ENCODE assay signal across 8 mouse cellular contexts in the genomic region with DNA sequence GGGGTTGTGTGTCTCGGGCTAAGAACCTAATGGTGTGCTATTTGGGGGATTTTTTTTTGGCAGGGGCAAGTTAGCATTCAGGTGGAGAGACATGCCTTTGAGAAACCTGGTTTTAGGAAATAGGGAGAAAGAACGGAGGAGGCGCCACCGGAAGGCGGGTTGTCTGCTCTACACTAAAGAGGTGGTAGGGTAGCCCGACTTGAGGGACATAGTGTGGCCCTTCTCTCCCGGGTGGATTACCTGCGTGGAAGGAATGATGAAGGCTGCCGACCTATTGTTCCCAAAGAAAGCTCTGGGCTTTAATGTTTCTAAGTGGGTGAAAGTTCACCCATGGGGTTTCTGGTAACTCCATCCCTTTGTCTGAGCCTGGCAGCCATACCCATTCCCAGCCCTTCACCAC. TPM values are rescaled to one million over a fixed set of nuclear protein-coding genes. Genes with fewer than 3 reads are reported as not detected.
A peak's percentile ranks its signal among the peaks of the same experiment; 100 is the strongest.
DNase-seq lines count a peak whose midpoint lies in the region; ATAC-seq and TF ChIP-seq lines count a peak whose summit lies in the region.

No protein-coding gene starts in this region.

- peak overlapping the region; percentile 90 for H3K9ac ChIP-seq in MEL (ENCODE audit: control insufficient read depth, low read depth, low read length, poor library complexity, severe bottlenecking)
- peak overlapping the region; percentile 90 for H3K9ac ChIP-seq in forebrain, embryonic 12.5 days
- H3K9ac ChIP-seq in intestine, embryonic 16.5 days (ENCODE audit: low read depth, low read length): peak overlapping the region; percentile 96

- DNase-seq in heart, adult 18-20 months: peak; percentile 16 to 50
- no peak for DNase-seq in heart, postnatal 14 days
- no peak for DNase-seq in MEL (ENCODE audit: low read depth, low spot score)
- peak; percentile 49 for DNase-seq in naive thymus-derived CD4-positive, alpha-beta T cell, adult 2 months (ENCODE audit: low read depth)
- DNase-seq in urinary bladder, adult 18-20 months (ENCODE audit: low spot score in 2 of 2): no peak
- no peak for DNase-seq in adrenal gland, adult 8-10 months

- peaks cover 5% of the 10 kb centered on the region for H3K79me2 ChIP-seq in MEL (ENCODE audit: control insufficient read depth, insufficient read depth, low read length, poor library complexity)

- H3K4me3 ChIP-seq in MEL (ENCODE audit: control insufficient read depth in 1 of 2, insufficient read depth in 1 of 2, low read depth in 2 of 2, low read length in 2 of 2): peak overlapping the region; percentile 72 to 93
- peak overlapping the region; percentile 86 for H3K4me3 ChIP-seq in forebrain, embryonic 12.5 days (replicated peaks)
- H3K4me3 ChIP-seq in intestine, embryonic 16.5 days (ENCODE audit: low read length): peak overlapping the region; percentile 89

- no peak for TF ChIP-seq POLR2A in MEL (IDR thresholded peaks at IDR 0.05; ENCODE audit: control insufficient read depth in 1 of 2, insufficient read depth in 1 of 2, low read depth in 1 of 2, low read length in 2 of 2, poor library complexity in 1 of 2)

- no peak for TF ChIP-seq RAD21 in MEL (IDR thresholded peaks at IDR 0.05; ENCODE audit: low read depth, low read length)

- peak overlapping the region; percentile 91 for H3K4me2 ChIP-seq in forebrain, embryonic 12.5 days
- peak overlapping the region; percentile 84 for H3K4me2 ChIP-seq in intestine, embryonic 16.5 days (ENCODE audit: low read depth, low read length)

- ATAC-seq in forebrain, embryonic 12.5 days (ENCODE audit: low FRiP score): no peak
- ATAC-seq in intestine, embryonic 16.5 days: no peak

- peaks cover 0 to 15% of the 10 kb centered on the region in 2 experiments; a peak in 2 of 4 replicates for H3K36me3 ChIP-seq in MEL (ENCODE audit: control insufficient read depth in 1 of 2, insufficient read depth in 2 of 2, low read length in 2 of 2)
- no peaks in the 10 kb centered on the region for H3K36me3 ChIP-seq in forebrain, embryonic 12.5 days (replicated peaks)
- H3K36me3 ChIP-seq in intestine, embryonic 16.5 days (ENCODE audit: control insufficient read depth, insufficient read depth, low read length): no peaks in the 10 kb centered on the region

- TF ChIP-seq EP300 in MEL (IDR thresholded peaks at IDR 0.05; ENCODE audit: low read depth in 1 of 2, low read length in 2 of 2): no peak

- no peak for TF ChIP-seq CTCF in MEL (IDR thresholded peaks at IDR 0.05 in 2 of 3, conservative IDR thresholded peaks at IDR 0.05 in 1 of 3; ENCODE audit: control insufficient read depth in 1 of 3, insufficient read depth in 1 of 3, low read depth in 2 of 3, low read length in 3 of 3, poor library complexity in 1 of 3, severe bottlenecking in 1 of 3)

- peaks cover 0 to 3% of the 10 kb centered on the region in 2 experiments; a peak in 2 of 4 replicates for H3K27me3 ChIP-seq in MEL (ENCODE audit: control insufficient read depth in 1 of 2, insufficient read depth in 2 of 2, low read length in 2 of 2)
- H3K27me3 ChIP-seq in forebrain, embryonic 12.5 days: no peaks in the 10 kb centered on the region
- H3K27me3 ChIP-seq in intestine, embryonic 16.5 days (replicated peaks; ENCODE audit: control insufficient read depth, insufficient read depth, low read length): no peaks in the 10 kb centered on the region

- H3K27ac ChIP-seq in MEL (ENCODE audit: control insufficient read depth, low read depth, low read length): no peak overlapping the region
- peak overlapping the region; percentile 86 for H3K27ac ChIP-seq in forebrain, embryonic 12.5 days
- peak overlapping the region; percentile 86 for H3K27ac ChIP-seq in intestine, embryonic 16.5 days (ENCODE audit: low read length)

- intact Hi-C loops in heart, postnatal 14 days (cut with DNase I): loop anchor here (5.0 to 10.0 kb wide), 2 partner anchors 65 to 263 kb away; a partner anchor contains a TSS

- 2% methylated on average over 9 of the region's 9 CpGs for WGBS in forebrain, embryonic 12.5 days
- 3% methylated on average over 9 of the region's 9 CpGs for WGBS in intestine, embryonic 16.5 days

- H3K4me1 ChIP-seq in MEL (ENCODE audit: control insufficient read depth in 1 of 2, insufficient read depth in 2 of 2, low read length in 2 of 2): peaks cover 10 to 18% of the 10 kb centered on the region in 2 experiments
- peaks cover 24% of the 10 kb centered on the region for H3K4me1 ChIP-seq in forebrain, embryonic 12.5 days
- H3K4me1 ChIP-seq in intestine, embryonic 16.5 days (ENCODE audit: control insufficient read depth, insufficient read depth, low read length): peaks cover 24% of the 10 kb centered on the region

- H3K9me3 ChIP-seq in MEL (replicated peaks; ENCODE audit: insufficient read depth, low read length): no peaks in the 10 kb centered on the region
- H3K9me3 ChIP-seq in forebrain, embryonic 12.5 days: no peaks in the 10 kb centered on the region
- H3K9me3 ChIP-seq in intestine, embryonic 16.5 days (ENCODE audit: control insufficient read depth, low read length): no peaks in the 10 kb centered on the region

TF ChIP-seq in MEL, 35 proteins besides CTCF, POLR2A, EP300 and RAD21:
- TF ChIP-seq HCFC1 (IDR thresholded peaks at IDR 0.05; ENCODE audit: low read depth, low read length): no peak
- no peak for TF ChIP-seq POLR2AphosphoS2 (IDR thresholded peaks at IDR 0.05; ENCODE audit: low read length)

RNA-seq across cellular contexts. Expression of a gene that starts 0.9 kb away (rescaled TPM):
- 10 to 100 TPM; 25.4 to 29.9 TPM for total RNA-seq in heart, adult 18-20 months (2021)
- 10 to 100 TPM; 35.9 to 38.2 TPM for total RNA-seq in heart, postnatal 14 days (2021)
- 7.1 and 7.4 TPM in 2 replicates for total RNA-seq in MEL (2012; rRNA removed)
- polyA plus RNA-seq in MEL (2012; ENCODE audit: insufficient read depth in 1 of 2, insufficient read length in 2 of 2, low read depth in 1 of 2, low replicate concordance in 2 of 2, missing spikeins in 1 of 2): 10 to 100 TPM in 1 of 2 experiments, not detected in 1; 15.5 TPM
- 57.7 and 59.9 TPM in 2 replicates for polyA plus RNA-seq in forebrain, embryonic 12.5 days (2016; fragmentation: Nextera tagmentation; extraction: Ambion mirVana)
- polyA plus RNA-seq in intestine, embryonic 16.5 days (2015; fragmentation: Nextera tagmentation; extraction: Ambion mirVana): 47.7 and 49.4 TPM in 2 replicates
- total RNA-seq in adrenal gland, adult 8-10 months (2022): 100 to 1,000 TPM in 1 of 4 experiments, 10 to 100 TPM in 3; 47.3 to 193 (median 87.0) TPM

Comparison
In these comparisons a context has a peak if more than half of its experiments do, and no peak if none do; other contexts are left out.
1. DNase-seq: peak in heart, adult 18-20 months (2 of 2) and naive thymus-derived CD4-positive, alpha-beta T cell, adult 2 months (single experiment); none in heart, postnatal 14 days (0 of 2), MEL (single experiment), urinary bladder, adult 18-20 months (0 of 2) and adrenal gland, adult 8-10 months (single experiment).
2. Peak in every context shown above with its lines, with median percentiles within 50 percentile points of each other: H3K4me3 ChIP-seq and H3K9ac ChIP-seq.